In the genomic region with DNA sequence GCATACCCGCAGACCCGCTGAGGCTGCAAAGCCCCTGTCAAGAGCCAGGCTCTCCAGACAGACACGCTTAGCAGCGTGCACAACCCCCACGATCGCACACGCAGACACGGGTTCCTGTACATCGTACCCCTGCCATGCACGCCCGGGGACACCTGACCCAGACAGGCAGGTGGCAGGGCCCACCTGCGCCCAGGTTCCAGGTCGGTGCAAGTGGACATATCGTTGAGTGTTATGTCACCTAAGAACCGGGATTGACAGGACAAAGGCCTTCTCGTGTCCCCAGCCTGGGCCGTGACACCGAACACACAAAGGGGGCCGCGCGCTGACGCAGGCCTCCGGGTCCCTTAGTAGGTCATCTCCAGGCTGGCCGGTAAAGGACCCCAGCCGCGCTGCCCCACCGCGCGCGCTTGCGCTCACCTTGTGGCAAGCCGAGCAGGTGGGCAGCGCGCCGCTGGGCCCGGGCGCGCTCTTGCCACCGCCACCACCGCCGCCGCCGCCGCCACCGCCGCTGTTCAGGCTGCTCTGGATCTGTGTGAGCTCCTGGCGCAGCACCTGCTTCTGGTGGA, we compare ENCODE assay signal across 8 mouse cellular contexts. TPM values are rescaled to one million over a fixed set of nuclear protein-coding genes. Genes with fewer than 3 reads are reported as not detected.
DNase-seq lines count a peak whose midpoint lies in the region; ATAC-seq and TF ChIP-seq lines count a peak whose summit lies in the region.

No protein-coding gene starts in this region.

- intact Hi-C loops in left cerebral cortex, postnatal 14 days (cut with DNase I) = loop anchor here (5.0 kb wide), 1 partner anchor 49 kb away; no protein-coding TSS in a partner anchor

- H3K27ac ChIP-seq in kidney, embryonic 15.5 days = peak overlapping the region; percentile 79; the same call in 1 of the 2 replicates
- no peak overlapping the region for H3K27ac ChIP-seq in brown adipose tissue, adult 24 weeks (replicated peaks; ENCODE audit: low read depth, low read length)
- peak overlapping the region; percentile 71 for H3K27ac ChIP-seq in forebrain, embryonic 13.5 days
- no peak overlapping the region for H3K27ac ChIP-seq in liver, embryonic 14.5 days

- no peaks in the 10 kb centered on the region for H3K9me3 ChIP-seq in kidney, embryonic 15.5 days (replicated peaks)
- H3K9me3 ChIP-seq in forebrain, embryonic 13.5 days (replicated peaks) = no peaks in the 10 kb centered on the region
- H3K9me3 ChIP-seq in liver, embryonic 14.5 days (ENCODE audit: control insufficient read depth, low read length) = no peaks in the 10 kb centered on the region

- TF ChIP-seq CTCF in liver, embryonic 14.5 days (IDR thresholded peaks at IDR 0.05; ENCODE audit: low read depth) = no peak

- no peak for ATAC-seq in kidney, embryonic 15.5 days (replicated peaks; ENCODE audit: low FRiP score)
- ATAC-seq in forebrain, embryonic 13.5 days = no peak
- ATAC-seq in liver, embryonic 14.5 days (ENCODE audit: insufficient read depth) = no peak

- peak overlapping the region; percentile 93 for H3K4me2 ChIP-seq in kidney, embryonic 15.5 days
- H3K4me2 ChIP-seq in forebrain, embryonic 13.5 days = peak overlapping the region; percentile 99
- H3K4me2 ChIP-seq in liver, embryonic 14.5 days (ENCODE audit: low read depth) = peak overlapping the region; percentile 56

- no peak for TF ChIP-seq EP300 in liver, embryonic 14.5 days (IDR thresholded peaks at IDR 0.05; ENCODE audit: low read depth)

- DNase-seq in kidney, adult 8-10 months = no peak
- no peak for DNase-seq in liver, embryonic 14.5 days (ENCODE audit: low read depth in 3 of 3, low spot score in 3 of 3)
- no peak for DNase-seq in left cerebral cortex, postnatal 14 days (ENCODE audit: low spot score in 2 of 2)
- DNase-seq in layer of hippocampus, adult 18-20 months (ENCODE audit: low spot score in 2 of 2) = no peak
- no peak for DNase-seq in natural killer cell, adult 2 months (ENCODE audit: low spot score in 2 of 2)

- H3K4me1 ChIP-seq in kidney, embryonic 15.5 days = peaks cover 65% of the 10 kb centered on the region
- peaks cover 40% of the 10 kb centered on the region for H3K4me1 ChIP-seq in brown adipose tissue, adult 24 weeks (ENCODE audit: control insufficient read depth, insufficient read depth, insufficient read length, low read length)
- peaks cover 64% of the 10 kb centered on the region for H3K4me1 ChIP-seq in forebrain, embryonic 13.5 days
- no peaks in the 10 kb centered on the region for H3K4me1 ChIP-seq in liver, embryonic 14.5 days (replicated peaks; ENCODE audit: control insufficient read depth in 2 of 2, insufficient read depth in 2 of 2, low read length in 1 of 2)

- H3K9ac ChIP-seq in kidney, embryonic 15.5 days = peak overlapping the region; percentile 53
- peak overlapping the region; percentile 93 for H3K9ac ChIP-seq in forebrain, embryonic 13.5 days
- H3K9ac ChIP-seq in liver, embryonic 14.5 days (replicated peaks) = no peak overlapping the region

- peak overlapping the region; percentile 85 for H3K4me3 ChIP-seq in kidney, embryonic 15.5 days (replicated peaks)
- peak overlapping the region; percentile 71 for H3K4me3 ChIP-seq in brown adipose tissue, adult 24 weeks (ENCODE audit: insufficient read depth, low read depth, low read length)
- H3K4me3 ChIP-seq in forebrain, embryonic 13.5 days = peak overlapping the region; percentile 93
- peak overlapping the region; percentile 37 to 50 for H3K4me3 ChIP-seq in liver, embryonic 14.5 days (ENCODE audit: insufficient read depth in 1 of 2, low read depth in 2 of 2, low read length in 2 of 2)

- H3K36me3 ChIP-seq in kidney, embryonic 15.5 days = no peaks in the 10 kb centered on the region
- H3K36me3 ChIP-seq in forebrain, embryonic 13.5 days (ENCODE audit: poor library complexity, severe bottlenecking) = peaks cover 10% of the 10 kb centered on the region; the same call in 1 of the 2 replicates
- H3K36me3 ChIP-seq in liver, embryonic 14.5 days (replicated peaks; ENCODE audit: control insufficient read depth, insufficient read depth, low read depth) = no peaks in the 10 kb centered on the region

- H3K27me3 ChIP-seq in kidney, embryonic 15.5 days = no peaks in the 10 kb centered on the region
- no peaks in the 10 kb centered on the region for H3K27me3 ChIP-seq in forebrain, embryonic 13.5 days
- H3K27me3 ChIP-seq in liver, embryonic 14.5 days (ENCODE audit: control insufficient read depth, insufficient read depth, low read length) = peaks cover 45% of the 10 kb centered on the region

- WGBS in kidney, embryonic 15.5 days = 10% methylated on average over 47 of the region's 47 CpGs
- WGBS in forebrain, embryonic 13.5 days = 10% methylated on average over 47 of the region's 47 CpGs
- 22% methylated on average over 36 of the region's 47 CpGs for WGBS in liver, embryonic 14.5 days (ENCODE audit: insufficient replicate concordance)

RNA-seq across cellular contexts. Expression of gene Zcchc14, which starts 1.3 kb away (rescaled TPM):
- 16.3 and 17.2 TPM in 2 replicates for polyA plus RNA-seq in kidney, embryonic 15.5 days (2015; fragmentation: Nextera tagmentation; extraction: Ambion mirVana)
- 8.9 and 9.8 TPM in 2 replicates for polyA plus RNA-seq in brown adipose tissue, adult 24 weeks (2012; ENCODE audit: insufficient read depth, insufficient read length, missing spikeins)
- 30.0 and 33.7 TPM in 2 replicates for polyA plus RNA-seq in forebrain, embryonic 13.5 days (2015; fragmentation: Nextera tagmentation; extraction: Ambion mirVana)
- 1.6 and 1.7 TPM in 2 replicates for polyA plus RNA-seq in liver, embryonic 14.5 days (2012; rRNA removed)
- polyA plus RNA-seq in liver, embryonic 14.5 days (2014; fragmentation: Nextera tagmentation; extraction: Ambion mirVana) = 1.3 and 1.5 TPM in 2 replicates
- total RNA-seq in left cerebral cortex, postnatal 14 days (2021) = 10 to 100 TPM; 71.8 to 75.9 TPM
- total RNA-seq in layer of hippocampus, adult 18-20 months (2021) = 10 to 100 TPM; 88.8 to 90.1 TPM

Comparison
In these comparisons a context has a peak if more than half of its experiments do, and no peak if none do; other contexts are left out.
1. H3K27ac ChIP-seq: peak in kidney, embryonic 15.5 days (single experiment) and forebrain, embryonic 13.5 days (single experiment); none in brown adipose tissue, adult 24 weeks (single experiment) and liver, embryonic 14.5 days (single experiment).
2. Peak in every context shown above with its lines, with median percentiles within 50 percentile points of each other: H3K4me2 ChIP-seq and H3K4me3 ChIP-seq.